In genomic region chr1:63442616-63443015, GRCm38 (mm10) we compare ENCODE assay signal across 26 mouse cellular contexts. TPM values are rescaled to one million over a fixed set of nuclear protein-coding genes. Genes with fewer than 3 reads are reported as not detected.
"Had no signal": no experiment of that assay in that cellular context is flagged by ENCODE, and none has a peak within 500 bp of the region (broad histone marks: within the 10 kb centered on the region; RNA-seq: fewer than 3 reads in every experiment).

No protein-coding gene starts in this region.

- DNase-seq: gastrocnemius, adult 2 months; gastrocnemius, postnatal 10 days; gastrocnemius, postnatal 25 days; heart, adult 2 months; heart, postnatal 10 days; heart, postnatal 4 days; kidney, adult 18-20 months; kidney, adult 8-10 months; kidney, postnatal 10 days; kidney, postnatal 25 days; kidney, postnatal 4 days; liver; liver, embryonic 13.5 days had no signal

- H3K27ac ChIP-seq: gastrocnemius, adult 2 months; heart, adult 2 months; heart, embryonic 10.5 days; hindbrain, embryonic 10.5 days; hindbrain, embryonic 12.5 days; hindbrain, embryonic 14.5 days; hindbrain, postnatal 0 days; layer of hippocampus, adult 2 months; left cerebral cortex, adult 2 months; limb, embryonic 10.5 days; limb, embryonic 12.5 days; liver, embryonic 13.5 days; liver, embryonic 15.5 days had no signal

- H3K4me2 ChIP-seq: heart, embryonic 12.5 days; hindbrain, embryonic 12.5 days; hindbrain, embryonic 14.5 days; limb, embryonic 12.5 days; liver, embryonic 11.5 days; liver, embryonic 13.5 days; liver, embryonic 15.5 days had no signal

- H3K9ac ChIP-seq: heart, embryonic 12.5 days; hindbrain, embryonic 12.5 days; hindbrain, embryonic 14.5 days; limb, embryonic 12.5 days; liver, embryonic 13.5 days; liver, embryonic 15.5 days had no signal

- H3K36me3 ChIP-seq: heart, embryonic 10.5 days; heart, embryonic 12.5 days; hindbrain, embryonic 10.5 days; hindbrain, embryonic 12.5 days; limb, embryonic 10.5 days; limb, embryonic 12.5 days; liver, embryonic 13.5 days; liver, embryonic 15.5 days had no signal

- H3K4me3 ChIP-seq: gastrocnemius, adult 2 months; heart, adult 2 months; heart, embryonic 10.5 days; heart, embryonic 12.5 days; hindbrain, embryonic 10.5 days; hindbrain, embryonic 12.5 days; layer of hippocampus, adult 2 months; left cerebral cortex, adult 2 months; limb, embryonic 10.5 days; limb, embryonic 12.5 days; liver, embryonic 13.5 days; liver, embryonic 15.5 days had no signal

- H3K9me3 ChIP-seq: heart, embryonic 10.5 days; heart, embryonic 12.5 days; hindbrain, embryonic 10.5 days; hindbrain, embryonic 12.5 days; limb, embryonic 10.5 days; limb, embryonic 12.5 days; liver, embryonic 13.5 days; liver, embryonic 15.5 days had no signal

- H3K4me1 ChIP-seq: liver, embryonic 13.5 days had no signal

- H3K27me3 ChIP-seq: hindbrain, embryonic 12.5 days had no signal

RNA-seq across cellular contexts. Expression of gene Adam23, which starts 3.1 kb away (rescaled TPM):
- total RNA-seq: granulocyte monocyte progenitor cell, adult 5-6 weeks had no signal
